Mouse (Mus musculus): Measurements from ENCODE around the gene Bpnt1.
"Not testable (repeated sequence)": the region's sequence is repeated elsewhere in the genome, so short reads cannot be mapped to it uniquely, and the experiment has no call there.

The Bpnt1 gene

DNA sequence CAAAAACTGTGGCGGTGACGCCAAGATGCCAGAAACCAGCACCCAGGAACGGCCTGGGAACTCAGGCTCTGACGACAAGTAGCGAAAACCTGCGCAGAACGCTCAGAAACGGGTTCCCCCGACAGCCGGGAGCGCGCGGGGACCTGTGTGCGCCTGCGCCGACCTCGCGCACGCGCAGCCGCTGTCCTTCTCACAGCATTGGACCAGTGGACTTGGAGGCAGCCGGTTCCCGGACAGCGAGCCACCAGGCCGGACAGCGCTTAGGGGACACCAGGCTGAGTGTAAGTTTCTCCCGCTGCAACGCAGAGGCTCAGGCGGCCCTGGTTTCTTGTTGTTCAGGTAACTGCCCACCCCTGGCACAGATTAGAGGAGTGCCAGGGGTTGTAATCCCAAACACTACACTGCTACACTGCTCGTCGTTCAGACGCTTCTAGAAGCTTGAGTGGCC lies at the start of gene Bpnt1:
Gene Bpnt1 (plus strand): TSS at position 167 of the 448 bp plus-strand sequence.
- in situ Hi-C loops (cut with MboI, MseI) = loop anchor here (5.0 kb wide), 1 partner anchor 35 kb away; no protein-coding TSS in a partner anchor

DNA sequence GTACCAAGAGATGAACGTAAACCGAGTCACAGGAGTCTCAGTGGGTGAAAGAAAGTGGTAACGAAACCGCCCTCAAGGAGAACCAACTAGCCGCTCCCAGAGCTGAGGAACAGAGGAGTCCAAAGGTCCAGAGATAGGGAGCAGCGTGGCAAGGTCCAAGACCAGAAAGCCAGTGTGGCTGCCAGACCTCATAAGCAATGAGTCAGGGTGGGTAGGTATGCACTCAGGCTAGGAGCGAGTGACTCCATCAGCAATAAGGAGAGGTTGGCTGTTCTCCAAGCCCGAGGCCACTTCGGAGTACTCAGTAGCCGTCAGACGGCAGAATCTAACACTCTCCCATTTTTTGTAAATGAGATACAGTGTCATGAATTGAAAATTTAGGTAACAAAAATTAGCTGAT lies 49.1 kb upstream of the Bpnt1 start:
- in situ Hi-C loops (cut with MboI, MseI) = loop anchor here (5.0 kb wide), 1 partner anchor 99 kb away; no protein-coding TSS in a partner anchor

DNA sequence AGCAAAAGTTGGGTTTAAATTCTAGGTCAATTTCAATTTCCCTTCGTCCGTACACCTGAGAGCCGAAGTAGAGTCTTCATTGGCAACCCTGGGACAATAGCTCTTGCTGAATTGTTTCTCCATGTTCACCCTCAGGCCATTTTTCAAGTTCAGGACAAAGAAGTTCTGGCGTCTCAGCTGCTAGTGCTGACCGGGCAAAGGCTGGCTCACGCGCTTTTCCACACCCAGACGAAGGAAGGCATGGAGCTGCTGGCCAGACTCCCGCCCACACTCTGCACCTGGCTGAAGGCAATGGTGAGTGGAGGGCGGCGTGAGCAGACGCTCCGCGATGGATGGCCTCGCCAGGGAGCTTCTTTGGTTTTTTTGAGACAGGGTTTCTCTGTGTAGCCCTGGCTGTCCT lies 48.7 kb upstream of the Bpnt1 start:
- in situ Hi-C loops (cut with MboI, MseI) = loop anchor here (5.0 kb wide), 1 partner anchor 99 kb away; no protein-coding TSS in a partner anchor

DNA sequence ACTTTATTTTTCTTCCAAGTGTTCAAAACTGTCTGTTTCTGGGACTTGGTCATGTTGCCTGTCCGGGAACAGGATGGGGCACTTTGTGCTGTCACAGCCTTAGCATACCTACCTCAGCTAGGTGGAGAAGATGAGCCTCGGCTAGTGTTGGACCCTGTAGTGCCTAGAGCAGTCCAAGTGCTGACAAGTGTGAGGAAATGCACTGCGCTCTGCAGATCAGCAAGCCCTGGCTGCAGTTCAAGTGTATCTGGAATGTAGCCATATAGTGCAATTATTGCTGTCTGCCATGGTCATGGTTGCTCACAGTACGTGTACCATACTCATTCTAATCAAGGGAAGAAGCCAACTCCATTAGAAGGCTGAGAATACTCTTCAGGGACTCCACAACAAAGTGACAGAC lies 47.2 kb upstream of the Bpnt1 start:
- in situ Hi-C loops (cut with MboI, MseI) = loop anchor here (5.0 kb wide), 1 partner anchor 98 kb away; no protein-coding TSS in a partner anchor

DNA sequence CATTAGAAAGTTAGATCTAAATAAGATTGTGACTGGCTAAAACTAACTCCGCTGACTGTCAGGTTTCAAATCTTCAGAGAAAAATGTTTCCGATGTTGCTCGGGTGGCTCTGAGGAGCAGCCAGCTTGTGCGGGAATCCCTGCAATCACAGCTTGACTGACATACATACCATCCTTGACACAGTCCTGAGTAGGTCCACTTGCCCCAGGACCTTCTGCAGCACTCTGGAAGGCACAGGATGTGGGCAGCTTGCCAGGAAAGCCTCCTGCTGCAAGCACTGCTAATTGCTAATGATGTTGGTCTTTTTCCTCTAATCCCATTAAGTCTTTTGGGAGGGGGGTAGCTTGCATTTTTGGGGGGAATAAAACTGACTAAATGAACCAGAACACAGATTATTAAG lies 46.8 kb upstream of the Bpnt1 start:
- in situ Hi-C loops (cut with MboI, MseI) = no loop called here

DNA sequence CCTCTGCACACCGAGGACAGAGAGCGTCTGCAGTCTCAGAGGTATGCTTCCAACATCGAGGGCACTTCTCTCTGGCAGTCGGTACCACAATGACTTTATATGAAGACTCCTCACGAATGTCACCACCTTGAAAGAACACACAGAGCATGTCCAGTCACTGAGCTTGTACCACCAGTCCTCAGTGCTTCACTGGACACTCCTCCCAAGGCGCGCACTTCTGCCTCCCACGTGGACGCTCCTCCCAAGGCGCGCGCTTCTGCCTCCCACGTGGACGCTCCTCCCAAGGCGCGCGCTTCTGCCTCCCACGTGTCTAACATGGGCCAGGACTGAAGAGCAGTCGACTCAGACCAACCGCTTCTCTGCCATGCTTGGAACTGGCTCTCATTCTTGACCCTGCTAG lies 44.9 kb upstream of the Bpnt1 start:
- in situ Hi-C loops (cut with MboI, MseI) = no loop called here

DNA sequence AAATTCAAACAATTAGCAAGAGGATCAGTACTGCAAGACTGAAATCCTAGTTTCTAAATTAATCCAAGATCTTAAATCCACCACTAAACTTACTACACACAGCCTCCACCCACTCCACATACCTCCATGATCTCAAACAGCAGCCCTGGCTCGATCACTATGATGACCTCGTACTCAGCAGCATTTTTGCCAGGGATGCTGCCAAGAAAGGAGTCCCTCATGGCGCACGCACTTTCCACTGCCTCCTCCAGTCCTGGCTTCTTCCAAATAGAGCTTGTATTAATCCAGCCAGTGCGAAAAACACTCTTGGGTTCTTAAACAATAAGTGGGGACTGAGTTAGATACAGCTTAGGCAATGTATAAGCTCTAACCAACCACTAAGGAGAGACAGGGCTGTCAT lies 42.7 kb upstream of the Bpnt1 start:
- in situ Hi-C loops (cut with MboI, MseI) = no loop called here

DNA sequence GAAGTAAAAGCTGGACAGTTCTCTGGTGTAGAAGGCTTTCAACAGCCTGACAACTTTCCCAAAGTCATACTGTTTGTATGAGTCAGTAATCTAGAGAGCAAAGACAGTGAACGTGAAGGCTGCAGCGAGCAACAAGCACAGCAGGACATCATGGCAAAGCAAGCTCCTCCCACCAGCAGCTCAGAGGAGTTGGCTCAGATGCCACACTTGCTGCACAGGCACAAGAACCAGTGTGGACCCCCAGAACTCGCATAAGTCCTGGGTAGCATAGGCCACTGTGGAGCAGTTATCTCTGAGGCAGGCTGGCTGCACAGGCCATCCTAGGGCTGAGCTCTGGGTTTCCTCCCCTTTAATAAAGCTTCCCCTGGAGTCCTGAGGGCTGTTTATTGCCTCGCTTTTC lies 40.6 kb upstream of the Bpnt1 start:
- in situ Hi-C loops (cut with MboI, MseI) = no loop called here

DNA sequence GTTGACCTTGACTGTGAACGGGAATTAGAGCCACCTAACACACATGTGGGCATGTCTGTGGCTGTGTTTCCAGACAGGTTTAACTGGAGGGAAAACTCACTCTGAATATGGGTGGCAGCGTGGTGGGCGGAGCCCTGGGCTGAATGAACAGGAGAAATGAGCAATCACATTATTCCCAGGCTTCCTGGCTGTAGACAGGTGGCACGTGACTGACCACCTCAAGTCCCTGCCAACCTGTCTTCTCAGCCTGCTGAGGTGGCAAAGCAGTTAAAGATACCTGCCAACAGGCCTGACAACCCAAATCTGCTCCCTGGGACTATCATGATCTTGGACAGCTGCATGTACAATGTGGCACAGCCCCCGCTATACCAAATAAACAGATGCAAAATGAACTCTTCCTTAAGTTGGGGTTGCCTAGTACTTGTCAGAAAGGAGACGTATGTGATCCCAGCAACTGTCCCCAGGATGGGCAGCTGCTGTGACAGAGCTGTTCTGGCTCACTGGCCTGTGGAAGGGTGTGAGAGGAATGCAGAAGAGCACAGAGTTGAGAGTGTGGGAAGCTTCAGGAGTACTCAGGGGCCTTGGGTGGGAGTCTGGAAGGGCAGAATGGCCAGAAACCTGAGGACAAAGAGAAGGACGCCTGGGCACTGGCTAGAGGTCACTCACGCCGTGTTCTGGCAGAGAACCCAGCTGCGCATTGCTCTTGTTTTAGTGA lies 39.1 kb upstream of the Bpnt1 start:
- in situ Hi-C loops (cut with MboI, MseI) = no loop called here

DNA sequence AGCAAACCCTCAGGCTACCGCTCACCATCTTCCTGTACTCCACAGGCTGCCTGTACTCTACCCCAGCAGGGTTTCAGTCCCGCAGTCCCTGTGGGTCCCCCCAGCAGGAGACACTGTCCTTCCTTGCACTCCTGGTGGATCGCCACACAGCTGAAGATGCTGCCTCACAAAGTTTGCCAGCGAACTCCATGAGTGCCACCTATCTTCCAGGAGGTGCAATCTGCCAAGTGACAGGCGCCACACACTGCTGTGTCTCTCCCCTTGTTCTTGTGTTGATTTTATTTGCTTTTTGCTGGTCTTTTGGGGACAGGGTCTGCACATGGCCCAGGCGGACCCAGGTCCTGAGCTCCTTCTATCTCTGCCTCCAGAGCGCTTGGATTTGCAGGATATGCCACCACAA lies 35.1 kb upstream of the Bpnt1 start:
- in situ Hi-C loops (cut with MboI, MseI) = no loop called here

DNA sequence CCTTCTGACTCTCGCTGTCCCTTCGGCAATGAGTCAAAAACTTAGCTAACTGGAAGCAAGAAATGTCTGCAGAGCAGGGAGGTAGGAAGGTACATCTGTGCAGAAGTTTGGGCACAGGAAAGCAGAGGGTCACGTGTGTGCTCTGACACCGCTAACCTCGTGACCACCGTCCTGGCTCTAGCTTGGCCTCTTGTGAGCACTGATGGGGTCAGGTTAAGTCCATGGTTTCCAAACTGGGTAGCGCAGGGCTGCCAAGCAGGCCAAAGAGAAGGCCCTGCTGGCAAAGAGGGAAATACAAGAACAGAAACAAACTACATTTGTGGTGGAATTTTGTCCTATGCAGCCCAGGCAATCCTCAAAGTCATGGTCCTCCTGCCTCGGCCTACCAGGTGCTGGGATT lies 33.5 kb upstream of the Bpnt1 start:
- in situ Hi-C loops (cut with MboI, MseI) = no loop called here

DNA sequence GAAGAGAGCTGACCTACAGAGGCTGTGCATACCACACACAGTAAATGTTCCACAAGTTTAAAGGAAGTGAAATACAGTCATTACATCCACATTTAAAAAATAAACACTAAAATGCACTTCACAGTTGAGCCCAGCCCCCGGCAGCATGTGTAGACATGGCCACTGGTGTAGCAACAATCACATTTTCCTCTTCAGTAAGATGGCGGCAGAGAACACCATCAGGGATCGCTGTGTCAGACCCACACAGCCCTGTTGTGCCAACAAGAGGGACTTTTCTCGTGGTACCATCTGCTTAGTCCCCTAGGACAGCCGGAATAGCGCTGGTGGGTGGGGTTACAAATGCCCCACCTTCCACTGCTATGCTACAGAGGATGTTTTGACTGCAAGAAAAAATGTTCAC lies 29.1 kb upstream of the Bpnt1 start:
- in situ Hi-C loops (cut with MboI, MseI) = loop anchor here (5.0 kb wide), 1 partner anchor 76 kb away; no protein-coding TSS in a partner anchor

DNA sequence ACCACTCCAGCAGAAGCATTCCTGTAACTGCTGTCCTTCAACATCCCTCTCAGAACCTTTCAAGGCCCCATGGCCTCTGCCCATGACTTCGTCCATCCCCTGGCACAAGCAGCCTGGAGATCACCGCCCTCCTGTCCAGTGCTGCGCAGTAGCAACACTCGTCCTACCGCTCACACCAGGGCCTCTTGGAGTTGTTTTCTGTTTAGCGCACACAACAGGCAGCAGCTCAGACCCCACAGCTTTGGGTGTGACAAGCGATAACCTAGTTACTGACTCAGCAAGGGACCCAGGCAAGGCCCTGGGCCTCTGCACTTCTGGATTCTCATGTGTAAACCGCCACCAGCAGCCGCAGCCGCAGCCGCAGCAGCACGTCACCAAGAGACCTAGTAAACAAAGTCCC lies 25.1 kb upstream of the Bpnt1 start:
- in situ Hi-C loops (cut with MboI, MseI) = no loop called here

DNA sequence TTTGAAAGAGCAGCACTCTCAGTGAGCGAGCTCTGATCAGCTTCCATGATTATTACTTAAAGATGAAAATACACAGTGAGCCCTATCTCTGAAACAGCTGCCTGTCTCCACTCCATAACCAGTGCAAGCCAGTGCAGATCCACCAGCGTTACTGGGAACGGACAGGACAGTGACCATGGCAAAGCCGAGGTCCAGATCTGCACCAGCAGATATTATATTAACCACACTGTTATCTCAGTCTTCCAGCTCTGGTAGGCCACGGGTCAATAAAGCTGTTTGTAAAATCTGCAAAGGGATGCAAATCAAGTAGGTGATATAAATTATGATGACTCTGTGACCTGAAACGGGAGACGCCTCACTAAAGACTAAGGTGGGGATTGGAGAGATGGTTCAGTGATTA lies 24.3 kb upstream of the Bpnt1 start:
- in situ Hi-C loops (cut with MboI, MseI) = no loop called here

DNA sequence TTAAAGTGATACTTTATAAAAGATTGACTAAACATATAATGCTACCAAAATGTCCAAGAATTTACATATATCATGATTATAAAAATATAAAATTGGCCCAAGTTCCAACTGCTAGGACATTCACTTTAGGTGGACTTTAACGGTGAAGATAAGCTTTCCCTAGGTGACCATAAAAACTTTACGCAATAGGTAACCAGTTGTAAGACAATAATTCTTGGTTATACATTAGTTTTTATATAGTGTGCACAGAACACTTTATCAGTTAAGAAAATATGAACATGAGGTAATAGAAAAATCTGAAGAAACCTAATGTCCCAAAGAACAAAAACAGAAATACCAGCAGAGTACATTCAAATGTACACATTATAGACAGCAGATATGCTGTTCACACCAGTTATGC lies 23.6 kb upstream of the Bpnt1 start:
- in situ Hi-C loops (cut with MboI, MseI) = no loop called here

DNA sequence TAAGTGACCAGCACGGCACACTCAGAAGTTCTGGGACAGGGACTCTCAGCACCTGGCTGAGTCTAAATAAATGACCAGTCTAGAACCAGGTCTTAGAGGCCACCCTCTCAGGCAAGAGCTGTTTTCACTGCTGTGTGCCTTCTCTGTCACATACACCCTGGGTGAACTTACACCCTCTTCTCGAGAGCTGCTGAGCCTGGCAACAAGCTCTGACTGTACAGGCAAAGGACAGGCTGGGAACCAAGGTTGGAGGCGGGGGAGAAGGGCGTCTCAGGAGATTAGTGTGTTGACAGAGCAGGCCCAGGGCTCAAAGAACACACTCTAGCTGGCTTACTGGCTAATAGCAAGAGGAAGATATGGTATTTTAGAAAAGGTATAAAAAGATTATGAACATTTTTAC lies 23.0 kb upstream of the Bpnt1 start:
- in situ Hi-C loops (cut with MboI, MseI) = no loop called here

DNA sequence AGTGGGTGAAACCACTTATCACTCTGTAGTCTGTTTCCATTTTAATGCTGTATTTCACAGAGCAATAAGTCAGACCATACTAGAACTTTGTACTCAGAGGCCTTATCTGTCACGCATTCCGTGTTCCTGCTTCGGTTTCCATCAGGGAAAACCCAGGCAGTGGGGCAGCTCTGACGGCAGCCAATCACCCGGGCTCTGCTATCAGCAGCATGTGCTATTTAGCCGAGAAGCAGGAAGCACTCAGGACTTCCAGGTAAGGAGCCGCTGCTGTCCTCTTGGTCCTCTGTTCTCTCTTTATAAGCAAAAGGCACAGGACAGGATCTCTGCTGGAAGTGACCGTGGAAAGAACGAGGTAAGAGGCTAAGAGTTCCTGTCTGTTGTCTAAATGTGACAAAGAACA lies 20.0 kb upstream of the Bpnt1 start:
- in situ Hi-C loops (cut with MboI, MseI) = no loop called here

DNA sequence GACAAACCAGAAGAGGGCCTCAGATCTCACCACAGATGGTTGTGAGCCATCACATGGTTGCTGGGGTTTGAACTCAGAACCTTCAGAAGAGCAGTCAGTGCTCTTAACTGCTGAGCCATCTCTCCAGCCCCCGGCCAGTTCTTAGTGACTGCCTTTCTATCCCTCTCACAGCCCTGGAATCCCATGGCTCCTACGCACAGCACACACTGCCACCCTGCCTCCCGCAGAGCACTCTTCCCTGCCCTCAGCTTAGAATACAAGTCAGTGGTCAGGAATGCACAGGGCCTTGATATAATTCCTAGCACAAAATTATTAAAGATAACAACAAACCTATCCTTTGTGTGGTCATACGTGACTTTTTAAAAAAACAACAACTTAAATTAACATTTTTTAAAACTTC lies 17.4 kb upstream of the Bpnt1 start:
- in situ Hi-C loops (cut with MboI, MseI) = no loop called here

DNA sequence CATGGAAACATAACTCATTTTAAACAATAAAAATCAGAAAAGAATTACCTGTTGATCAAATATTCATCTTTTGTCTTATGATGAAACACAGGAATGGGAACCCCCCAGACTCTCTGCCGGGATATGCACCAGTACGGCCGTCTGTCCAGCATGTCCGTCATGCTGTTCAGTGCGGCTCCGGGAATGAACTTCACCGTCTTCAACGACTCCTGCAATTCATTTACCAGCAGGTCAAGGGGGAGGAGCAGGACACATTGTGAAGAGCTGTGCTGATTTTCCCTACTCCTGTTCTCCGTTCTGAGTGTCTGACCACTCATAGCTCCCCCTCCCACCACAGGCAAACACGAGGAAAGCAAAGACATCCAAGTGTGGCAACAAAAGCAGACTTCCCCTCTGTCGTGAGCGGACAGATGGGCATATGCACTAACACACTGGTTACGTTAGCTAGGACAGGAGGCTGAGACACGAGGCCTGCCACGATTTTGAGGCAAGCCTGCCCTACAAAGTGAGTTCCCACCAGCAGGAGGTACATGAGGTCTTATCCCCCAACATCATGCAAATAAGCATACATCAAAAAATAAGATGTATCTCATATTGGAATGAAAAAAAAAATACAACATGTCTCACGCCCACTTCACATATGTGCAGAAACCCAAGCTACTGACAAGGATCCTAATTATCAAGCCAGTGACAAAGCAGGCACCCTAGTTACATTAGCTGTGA lies 15.9 kb upstream of the Bpnt1 start:
- in situ Hi-C loops (cut with MboI, MseI) = no loop called here

DNA sequence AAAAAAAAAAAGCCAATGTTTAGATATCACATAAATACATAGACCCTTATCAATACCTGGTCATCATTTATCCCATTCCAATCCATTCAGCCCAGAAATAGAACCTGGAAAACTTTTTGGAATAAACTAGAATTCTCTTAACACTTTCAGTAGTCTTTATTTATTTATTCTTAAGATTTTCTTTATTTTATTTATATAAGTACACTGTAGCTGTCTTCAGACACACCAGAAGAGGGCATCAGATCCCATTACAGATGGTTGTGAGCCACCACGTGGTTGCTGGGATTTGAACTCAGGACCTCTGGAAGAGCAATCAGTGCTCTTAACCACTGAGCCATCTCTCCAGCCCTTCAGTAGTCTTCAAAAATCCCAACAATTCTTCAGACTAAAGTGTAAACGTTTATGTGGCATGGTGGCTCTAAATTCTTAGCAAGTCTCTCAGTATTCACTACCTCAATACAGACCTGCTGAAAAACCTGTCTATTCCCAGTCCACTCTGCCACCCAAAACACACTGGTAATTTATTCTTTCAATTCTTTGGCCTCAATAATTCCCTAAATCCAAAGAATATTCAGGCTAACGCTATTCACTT lies 4.1 kb upstream of the Bpnt1 start:
- in situ Hi-C loops (cut with MboI, MseI) = not testable (repeated sequence)

DNA sequence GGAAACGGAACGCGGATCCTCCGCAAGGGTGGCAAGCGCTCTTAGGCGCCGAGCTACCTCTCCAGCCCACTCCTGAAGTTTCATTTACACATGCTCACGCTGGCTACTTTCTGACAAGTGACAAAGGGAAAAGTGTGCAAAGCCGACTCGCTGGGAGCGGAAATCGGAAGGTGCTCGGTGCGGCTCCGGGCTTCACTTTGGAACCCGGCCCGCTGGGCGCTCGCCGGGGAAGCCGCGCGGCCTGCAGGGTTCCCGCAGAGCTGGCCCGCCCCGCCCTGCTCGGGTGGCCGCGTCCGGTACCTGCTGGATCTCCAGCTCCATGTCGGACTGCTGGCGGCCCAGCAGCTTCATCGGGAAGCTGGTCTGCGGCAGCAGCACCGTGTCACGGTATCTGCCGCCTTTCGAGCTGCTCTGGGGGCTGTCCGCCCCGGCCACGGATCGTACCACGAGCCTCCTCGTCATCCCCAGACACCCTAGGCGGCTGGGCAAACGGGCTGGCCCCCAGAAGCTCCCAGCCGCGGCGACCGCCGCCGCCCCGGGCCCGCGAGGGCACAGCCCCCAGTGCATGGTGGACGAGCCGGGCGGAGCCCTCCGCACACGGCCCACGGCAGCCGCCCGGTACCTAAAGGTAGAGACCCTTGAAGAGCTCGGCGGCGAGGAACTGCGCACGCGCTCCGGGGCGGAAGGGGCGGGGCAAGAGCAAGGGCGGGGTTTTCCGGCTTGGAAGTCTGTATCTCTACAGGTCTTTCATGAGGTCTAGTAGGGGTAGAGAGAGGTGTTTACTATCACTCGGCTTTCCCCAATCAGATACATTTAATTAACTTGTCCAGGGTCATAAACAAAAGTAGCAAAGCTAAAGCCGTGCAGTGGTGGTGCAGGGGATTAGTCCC lies 3.0 kb upstream of the Bpnt1 start, which contains the start of gene Iars2:
Gene Iars2 (minus strand): TSS at position 676 of the 890 bp plus-strand sequence.
- in situ Hi-C loops (cut with MboI, MseI) = no loop called here
